In the genomic region with DNA sequence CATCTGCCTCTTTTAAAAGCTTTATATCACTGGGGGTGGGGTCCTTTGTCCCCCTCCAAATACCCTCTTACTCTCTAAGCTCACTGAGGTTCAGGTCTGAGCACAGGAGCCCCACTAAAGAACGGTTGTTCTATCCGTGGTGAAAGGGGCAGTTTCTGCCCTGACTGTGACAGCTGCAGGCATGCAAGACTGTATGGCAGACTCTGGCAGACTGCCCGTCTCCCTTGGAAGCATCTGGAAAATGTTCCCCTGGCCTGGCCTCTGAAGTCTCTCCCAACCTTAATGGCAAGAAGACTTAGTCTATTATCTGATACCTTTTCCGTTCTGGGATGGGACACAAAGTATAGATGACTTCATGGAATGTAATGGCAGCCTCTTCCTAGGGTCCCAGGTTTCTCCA, we compare ENCODE assay signal across 9 mouse cellular contexts. TPM values are rescaled to one million over a fixed set of nuclear protein-coding genes. Genes with fewer than 3 reads are reported as not detected.
DNase-seq lines count a peak whose midpoint lies in the region; ATAC-seq lines count a peak whose summit lies in the region.
"Had no signal": no experiment of that assay in that cellular context is flagged by ENCODE, and none has a peak within 500 bp of the region (broad histone marks: within the 10 kb centered on the region; RNA-seq: fewer than 3 reads in every experiment).

No protein-coding gene starts in this region.

- no peak overlapping the region for H3K9ac ChIP-seq in intestine, embryonic 16.5 days (ENCODE audit: low read depth, low read length)

- no peak overlapping the region for H3K4me2 ChIP-seq in intestine, embryonic 16.5 days (ENCODE audit: low read depth, low read length)

- H3K4me3 ChIP-seq in intestine, embryonic 16.5 days (ENCODE audit: low read length): no peak overlapping the region

- H3K36me3 ChIP-seq in intestine, embryonic 16.5 days (ENCODE audit: control insufficient read depth, insufficient read depth, low read length): no peaks in the 10 kb centered on the region
- H3K36me3 ChIP-seq: G1E had no signal

- no peak overlapping the region for H3K27ac ChIP-seq in intestine, embryonic 16.5 days (ENCODE audit: low read length)

- H3K27me3 ChIP-seq in intestine, embryonic 16.5 days (replicated peaks; ENCODE audit: control insufficient read depth, insufficient read depth, low read length): no peaks in the 10 kb centered on the region

- intact Hi-C loops in heart, postnatal 25 days (cut with DNase I): no loop called here
- intact Hi-C loops in heart, postnatal 36 days (cut with DNase I): no loop called here

- no peak for ATAC-seq in intestine, embryonic 16.5 days

- peak; percentile 36 to 56 for DNase-seq in heart, adult 18-20 months
- no peak for DNase-seq in heart, postnatal 25 days (ENCODE audit: low spot score)
- DNase-seq in right cerebral cortex, postnatal 10 days (ENCODE audit: low spot score in 2 of 2): peak; percentile 59 to 61
- DNase-seq in right cerebral cortex, postnatal 25 days: no peak
- DNase-seq in heart, postnatal 36 days: peak; percentile 36 to 37
- DNase-seq in thymus, postnatal 4 days: no peak
- no peak for DNase-seq in layer of hippocampus, adult 9-10 months (ENCODE audit: low spot score)

- peaks cover 27% of the 10 kb centered on the region for H3K4me1 ChIP-seq in intestine, embryonic 16.5 days (ENCODE audit: control insufficient read depth, insufficient read depth, low read length)

- 34% methylated on average over 4 of the region's 4 CpGs for WGBS in intestine, embryonic 16.5 days

- no peaks in the 10 kb centered on the region for H3K9me3 ChIP-seq in intestine, embryonic 16.5 days (ENCODE audit: control insufficient read depth, low read length)
- H3K9me3 ChIP-seq: G1E had no signal

RNA-seq across cellular contexts. Expression of a gene that starts 28.5 kb away (rescaled TPM):
- total RNA-seq in heart, adult 18-20 months (2021): 10 to 100 TPM; 57.4 to 60.8 TPM
- total RNA-seq in heart, postnatal 25 days (2021): 10 to 100 TPM; 56.4 to 59.5 TPM
- total RNA-seq in heart, postnatal 36 days (2021): 10 to 100 TPM; 67.5 to 79.0 TPM
- 20.4 and 21.8 TPM in 2 replicates for polyA plus RNA-seq in intestine, embryonic 16.5 days (2015; fragmentation: Nextera tagmentation; extraction: Ambion mirVana)
- polyA plus RNA-seq: G1E had no signal

Comparison
In these comparisons a context has a peak if more than half of its experiments do, and no peak if none do; other contexts are left out.
1. DNase-seq: peak in heart, adult 18-20 months (2 of 2), right cerebral cortex, postnatal 10 days (2 of 2) and heart, postnatal 36 days (2 of 2); none in heart, postnatal 25 days (single experiment), right cerebral cortex, postnatal 25 days (single experiment), thymus, postnatal 4 days (single experiment) and layer of hippocampus, adult 9-10 months (single experiment).